Mouse (Mus musculus) small intestine, adult 10 weeks (tissue): ENCODE results near the gene Gm20388. TPM values are rescaled to one million over a fixed set of nuclear protein-coding genes. Genes with fewer than 3 reads are reported as not detected.

ENCODE experiments used
- polyA plus RNA-seq: library from polyadenylated mRNA; stranded (reverse); fragments of 350-450 nt; fragmentation: Illumina TruSeq; extraction: RNeasy Lipid Tissue Mini Kit (QIAGEN cat#74804); gene quantifications from one replicate; pipeline ENCODE4 v1.2.3, GENCODE M21; 2014; ENCODE audit warnings: low replicate concordance

Gene Gm20388
- polyA plus RNA-seq, 1 experiment from 2014 or later, result 2.7 TPM

DNA sequence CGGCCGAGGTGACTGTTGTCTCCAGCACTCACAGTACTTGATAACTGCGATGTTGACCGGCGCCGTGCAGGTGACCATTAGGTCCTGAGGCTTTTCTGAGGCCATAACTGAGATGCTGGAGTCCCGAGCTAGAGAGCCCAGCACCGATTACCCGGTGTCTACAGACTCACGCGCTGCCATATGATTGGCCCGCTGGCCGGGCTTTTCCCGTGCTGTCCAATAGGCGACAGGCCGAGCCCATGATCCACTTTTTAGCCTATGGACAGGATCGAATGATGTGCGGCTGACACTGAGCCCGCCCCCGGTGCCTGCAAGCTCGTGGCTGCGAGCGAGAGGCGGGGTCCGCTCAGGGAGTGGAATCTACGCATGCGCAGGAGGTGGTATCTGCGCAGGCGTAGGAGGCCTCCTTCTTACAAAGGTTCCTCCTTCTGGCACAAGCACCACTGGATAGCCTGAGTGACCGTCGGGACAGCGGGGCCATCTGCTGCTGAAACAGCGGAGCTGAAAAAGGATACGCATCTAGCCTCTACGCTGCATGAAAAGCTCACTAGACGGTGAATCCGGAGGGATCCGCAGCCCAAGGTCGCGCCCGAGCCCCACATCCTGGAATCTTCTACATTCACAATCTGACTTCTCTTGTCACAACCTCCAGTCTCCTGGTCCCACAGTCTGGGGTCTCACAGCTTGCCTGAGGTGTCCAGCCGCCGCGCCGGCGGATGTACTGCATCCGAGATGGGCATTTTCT, 2532.8 kb downstream of the Gm20388 start, which contains the start of gene Mvd:
Gene Mvd, minus strand, starts transcription at position 161 of the 745 bp plus-strand sequence.

GRCm38 (mm10) chr8:122460524-122461472, 2550.2 kb downstream of the Gm20388 start, which contains the start of gene Snai3:
Gene Snai3 (minus strand): TSS chr8:122460733.

GRCm38 (mm10) chr8:122475580-122476320, 2565.1 kb downstream of the Gm20388 start, which contains the start of the genes Rnf166 and Ctu2:
Gene Rnf166 (minus strand): TSS chr8:122476064.
Gene Ctu2 (plus strand): TSS chr8:122476143.

DNA sequence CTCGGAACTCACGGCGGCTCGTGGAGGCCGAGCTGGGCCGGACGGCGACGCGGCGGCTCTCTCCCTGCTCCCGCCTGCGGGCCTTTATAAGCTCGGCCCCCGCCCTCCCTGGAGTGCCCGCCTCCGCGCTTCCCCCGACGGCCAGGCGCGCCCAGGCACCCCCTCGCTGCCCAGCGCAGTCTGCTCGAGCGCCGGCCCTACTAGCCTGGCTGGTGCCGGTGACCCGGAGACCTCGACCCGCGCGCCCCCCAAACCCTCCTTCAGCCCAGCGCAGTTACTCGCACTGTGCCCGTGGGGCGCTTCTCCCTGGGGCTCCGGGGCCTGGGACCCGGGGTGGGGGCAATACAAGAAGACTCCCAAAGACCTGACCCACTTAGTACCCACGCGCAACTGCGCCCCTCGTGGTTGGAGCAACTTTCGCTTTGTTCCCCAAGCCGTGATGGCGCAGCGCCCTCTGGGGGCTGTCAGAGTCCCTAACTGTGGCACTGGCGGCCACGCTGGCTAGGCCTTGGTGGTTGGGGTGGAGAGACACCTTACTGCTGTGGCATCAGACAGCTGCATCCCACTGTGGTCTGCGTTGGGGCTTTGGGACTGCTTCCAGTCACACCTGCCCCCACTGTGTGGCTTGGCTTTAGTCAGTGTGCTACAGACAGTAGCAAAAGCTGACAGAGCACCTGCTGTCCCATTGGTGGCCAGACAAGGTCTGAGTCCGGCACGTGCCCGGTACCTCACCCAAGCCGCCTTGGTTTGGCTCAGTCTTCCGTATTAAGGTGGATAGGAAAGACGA, 2640.8 kb downstream of the Gm20388 start, which contains the start of gene Piezo1:
Gene Piezo1, minus strand, starts transcription at position 65 of the 787 bp plus-strand sequence.

GRCm38 (mm10) chr8:122567361-122568108, 2656.9 kb downstream of the Gm20388 start, which contains the start of gene Cdt1:
Gene Cdt1 (plus strand): TSS chr8:122568015.

GRCm38 (mm10) chr8:122576648-122577022, 2666.0 kb downstream of the Gm20388 start, which contains the start of gene Aprt:
Gene Aprt (minus strand): TSS chr8:122576909.

DNA sequence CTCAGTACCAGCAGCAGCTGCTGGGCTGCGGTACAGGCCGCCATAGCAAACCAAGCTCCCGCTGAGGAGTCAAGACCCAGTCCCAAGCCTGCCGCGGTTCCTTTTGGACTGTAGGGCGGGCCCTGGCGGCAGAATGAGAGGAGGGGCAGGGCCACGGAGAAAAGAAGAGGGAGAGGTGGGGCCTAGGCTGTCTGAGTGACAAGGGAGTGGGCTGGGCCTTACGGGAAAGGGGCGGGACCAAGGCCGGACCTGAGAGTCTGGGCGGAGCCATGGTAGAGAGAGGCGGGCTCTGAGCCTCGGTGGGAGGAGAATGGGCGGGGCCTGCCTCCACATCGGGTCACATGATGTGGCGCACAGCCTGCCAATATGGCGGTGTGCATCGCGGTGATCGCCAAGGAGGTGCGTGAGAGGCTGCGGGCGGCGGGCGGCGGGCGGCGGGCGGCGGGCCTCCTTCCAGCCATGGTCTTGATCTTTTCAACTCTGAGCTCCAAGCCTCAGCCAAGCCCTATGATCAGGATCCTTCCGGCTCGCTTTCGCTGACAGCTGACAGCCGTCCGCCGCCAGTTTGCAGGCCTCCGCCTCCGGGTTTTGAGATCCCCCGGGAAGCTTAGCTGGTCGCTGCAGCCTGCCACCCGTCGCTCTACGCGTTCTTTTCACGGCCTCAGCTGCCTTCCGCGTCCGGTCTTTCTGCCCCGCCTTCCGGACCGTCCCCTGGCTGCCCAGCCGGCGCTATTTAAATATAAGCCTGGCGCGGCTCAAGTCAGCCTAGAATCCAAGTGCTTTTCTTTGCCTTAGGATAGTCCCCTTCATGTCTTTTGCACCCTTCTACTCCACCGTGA, 2700.9 kb downstream of the Gm20388 start, which contains the start of the genes Galns and Trappc2l:
Gene Galns, minus strand, starts transcription at position 169 of the 839 bp plus-strand sequence.
Gene Trappc2l, plus strand, starts transcription at position 346 of the 839 bp plus-strand sequence.

GRCm38 (mm10) chr8:122622727-122623126, 2712.1 kb downstream of the Gm20388 start, which contains the start of gene Pabpn1l:
Gene Pabpn1l (minus strand): TSS chr8:122622739.

GRCm38 (mm10) chr8:122699005-122699492, 2788.4 kb downstream of the Gm20388 start, which contains the start of gene Cbfa2t3:
Gene Cbfa2t3 (minus strand): TSS chr8:122699109.

DNA sequence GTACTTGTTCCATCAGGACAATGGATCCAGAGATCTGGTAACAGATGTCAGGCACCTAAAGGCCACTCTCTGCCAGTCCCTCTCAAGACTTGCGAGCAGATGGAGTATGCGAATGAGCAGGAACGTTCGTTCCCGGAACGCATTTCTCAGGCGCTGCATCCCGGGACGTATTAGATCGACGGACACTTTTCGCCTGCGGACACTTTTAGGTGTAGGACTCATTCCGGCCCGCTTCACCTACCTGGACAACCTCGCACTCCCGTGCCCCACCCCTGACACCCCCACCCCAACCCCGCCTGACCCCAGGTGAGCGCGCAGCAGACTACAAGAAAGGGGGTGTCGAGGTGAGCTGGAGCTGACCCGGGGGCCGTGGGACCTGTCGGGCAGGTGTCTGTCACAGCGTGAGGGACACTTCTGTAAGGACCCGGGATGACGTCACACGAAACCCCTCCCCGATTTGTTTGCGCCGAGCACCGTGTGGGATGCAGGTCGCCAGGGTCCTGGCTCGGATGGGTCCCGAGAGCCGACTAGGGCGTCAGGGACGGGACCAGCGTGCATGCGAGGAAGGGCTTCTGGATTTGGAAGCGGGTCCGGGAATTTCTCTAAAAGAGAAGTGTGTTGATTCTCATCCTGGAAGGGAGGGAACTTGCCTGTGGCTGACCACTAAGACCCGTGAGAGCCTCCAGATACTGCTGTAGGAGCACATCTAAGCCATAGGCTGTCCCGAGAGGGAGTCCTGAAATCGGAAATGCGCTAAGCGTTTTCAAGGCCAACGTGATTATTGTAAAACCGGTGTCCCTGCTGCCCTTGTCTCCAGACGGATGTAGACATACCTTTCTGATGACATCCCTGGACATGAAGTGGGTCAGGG, 2864.9 kb downstream of the Gm20388 start, which contains the start of gene Acsf3:
Gene Acsf3, plus strand, starts transcription at position 202 of the 871 bp plus-strand sequence.

DNA sequence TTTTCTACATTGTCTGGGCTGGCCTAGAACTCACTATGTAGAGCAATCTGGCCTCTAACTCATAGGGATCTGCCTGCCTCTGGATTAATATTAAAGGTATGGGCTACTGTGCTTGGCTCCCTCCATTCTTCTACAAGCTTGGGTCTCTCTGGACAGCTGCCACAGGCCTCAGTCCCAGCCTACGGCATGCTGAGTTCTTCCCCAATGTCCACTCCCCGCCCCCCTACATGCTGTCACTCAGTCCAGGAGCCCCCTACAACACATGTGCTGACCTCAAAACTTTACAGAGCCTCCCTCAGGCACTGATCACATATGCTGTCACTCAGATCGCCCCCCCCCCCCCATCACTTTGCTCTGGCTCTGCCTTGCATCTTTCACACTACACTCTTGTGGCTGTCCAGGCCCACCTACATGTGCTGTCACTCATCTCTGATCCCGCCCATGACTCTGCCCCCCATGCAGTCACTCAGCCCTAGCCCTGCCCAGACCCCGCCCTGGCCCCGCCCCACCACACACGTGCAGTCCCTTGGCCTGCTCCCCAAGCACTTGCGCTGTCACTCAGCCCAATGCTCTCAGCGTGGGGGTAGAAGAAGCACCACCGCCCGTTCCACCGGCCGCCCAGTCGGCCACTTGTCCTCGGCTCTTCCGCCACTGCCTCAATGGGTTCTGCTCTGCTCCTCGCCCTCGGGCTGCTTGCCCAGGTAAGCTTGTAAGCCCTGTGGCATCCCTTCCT, 2937.4 kb downstream of the Gm20388 start, which contains the start of gene Cdh15:
Gene Cdh15, plus strand, starts transcription at position 138 of the 733 bp plus-strand sequence.

GRCm38 (mm10) chr8:123042158-123042973, 3131.7 kb downstream of the Gm20388 start, which contains the start of gene Ankrd11:
Gene Ankrd11 (minus strand): TSS chr8:123042277.

GRCm38 (mm10) chr8:123062721-123063120, 3152.1 kb downstream of the Gm20388 start, which contains the start of gene Spg7:
Gene Spg7 (plus strand): TSS chr8:123062942.

GRCm38 (mm10) chr8:123101735-123102685, 3191.4 kb downstream of the Gm20388 start, which contains the start of gene Rpl13:
Gene Rpl13 (plus strand): TSS chr8:123102350.

